Mouse (Mus musculus): ENCODE results near the gene Gpr183. TPM values are rescaled to one million over a fixed set of nuclear protein-coding genes. Genes with fewer than 3 reads are reported as not detected.
A peak's percentile ranks its signal among the peaks of the same experiment; 100 is the strongest.

Gpr183 gene
- total RNA-seq (2022) = 1 to 10 TPM in 3 of 4 experiments, under 1 TPM in 1; 0.87 to 1.7 (median 1.1) TPM

DNA sequence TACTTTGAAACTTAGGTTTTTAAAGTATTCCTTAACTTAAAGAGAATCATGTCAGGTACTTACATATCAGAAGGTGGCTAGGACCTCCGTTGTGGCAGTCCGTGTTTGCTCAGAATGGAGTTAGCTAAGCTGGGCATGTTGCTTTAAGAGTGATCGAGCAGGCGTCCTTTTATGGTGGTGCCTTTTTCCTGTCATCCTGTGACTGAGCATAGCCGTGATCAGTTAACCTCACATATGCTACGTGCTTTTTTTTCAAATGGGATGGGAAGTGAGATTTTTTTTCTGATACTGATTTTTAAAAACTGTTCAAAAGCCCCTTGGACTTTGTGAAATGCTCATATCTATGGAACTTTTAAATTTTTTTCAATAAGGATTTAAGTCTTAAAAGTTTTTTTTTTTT is at the start of gene Gpr183:
Gene Gpr183 (minus strand): TSS at position 206 of the 400 bp plus-strand sequence.
- DNase-seq (ENCODE audit: low spot score) = no peak

DNA sequence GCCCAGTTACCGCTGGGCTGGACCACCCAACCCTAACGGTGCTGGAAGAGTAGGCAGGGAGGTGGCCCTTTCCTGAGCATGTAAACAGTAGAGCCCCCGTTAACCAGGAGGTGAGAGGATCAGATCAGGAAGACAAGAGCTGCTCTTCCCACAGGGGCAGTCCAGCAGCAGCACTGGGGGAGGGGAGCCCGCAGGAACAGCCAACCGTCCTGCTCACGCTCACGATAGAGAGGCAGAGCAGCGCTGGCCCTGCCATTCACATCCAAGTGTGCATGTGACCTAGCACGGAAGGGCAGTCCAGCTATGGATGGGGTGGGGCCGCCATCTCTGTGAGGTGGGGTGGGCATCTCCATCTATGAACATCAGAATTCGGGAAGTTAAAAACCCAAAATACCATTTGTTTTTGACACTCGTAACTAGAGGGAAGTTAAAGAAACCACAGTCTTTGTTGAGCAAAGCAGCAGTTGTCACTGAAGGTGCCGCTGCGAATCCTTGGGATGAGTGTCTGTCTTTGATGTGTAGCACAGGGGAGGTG is 48.5 kb upstream of the Gpr183 start:
- peak; percentile 44 for DNase-seq (ENCODE audit: low spot score)

DNA sequence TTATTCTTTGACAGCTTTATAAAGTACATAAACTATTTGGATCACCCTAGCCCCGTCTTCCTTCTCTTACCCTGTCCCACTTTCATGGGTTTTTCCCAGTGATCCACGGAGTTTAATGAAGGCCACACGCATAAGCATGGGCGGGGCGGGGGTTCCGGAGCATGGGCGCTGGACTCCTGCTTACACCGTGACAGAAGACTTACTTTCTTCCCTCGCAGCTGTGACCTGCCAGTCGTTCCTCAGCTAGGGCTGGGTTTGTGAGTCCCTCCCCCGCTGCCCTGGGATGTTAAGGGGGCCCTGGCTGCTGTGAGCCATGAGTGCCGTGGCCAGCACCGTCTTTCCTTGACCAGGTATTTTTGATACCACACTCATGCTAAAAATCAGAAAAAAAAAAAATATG is 47.8 kb upstream of the Gpr183 start:
- DNase-seq (ENCODE audit: low spot score) = no peak

DNA sequence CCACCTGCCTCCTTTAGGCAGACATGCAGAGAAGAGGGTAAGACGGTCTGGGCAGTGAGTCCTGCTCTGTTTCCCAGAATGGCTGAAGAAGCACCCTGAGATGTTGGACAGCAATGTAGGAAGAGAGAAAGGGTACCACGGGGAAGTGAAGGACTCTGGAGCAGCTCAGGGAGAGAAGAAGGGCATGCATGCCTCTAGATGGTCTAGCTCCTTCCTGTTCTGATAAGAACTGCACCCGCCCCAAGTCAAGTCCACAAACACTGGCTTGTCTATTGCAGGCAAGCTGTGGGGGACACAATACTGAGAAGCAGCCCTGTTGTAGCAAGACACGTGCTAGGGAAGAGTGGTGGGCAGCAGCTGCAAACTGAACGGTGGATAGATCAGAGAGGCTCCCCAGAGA is 47.2 kb upstream of the Gpr183 start:
- DNase-seq (ENCODE audit: low spot score) = no peak

DNA sequence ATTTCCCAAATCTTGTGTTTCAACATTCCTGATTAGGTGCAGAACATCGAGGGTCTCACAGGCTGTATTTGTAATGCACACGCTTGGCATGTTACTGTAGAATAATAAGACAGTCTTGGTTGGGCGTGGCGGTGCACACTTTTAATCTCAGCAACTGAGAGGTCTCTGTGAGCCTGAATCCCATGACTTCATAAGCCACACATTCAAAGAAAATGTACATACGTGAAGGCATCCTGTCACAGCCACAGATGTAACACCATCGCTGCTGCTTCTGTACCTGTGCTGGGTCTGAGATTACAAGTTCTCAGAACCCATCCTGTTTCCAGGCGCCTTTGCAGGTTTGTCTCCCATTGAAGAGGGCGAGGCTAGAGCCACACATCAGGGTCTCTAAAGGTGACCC is 46.8 kb upstream of the Gpr183 start:
- DNase-seq (ENCODE audit: low spot score) = no peak

DNA sequence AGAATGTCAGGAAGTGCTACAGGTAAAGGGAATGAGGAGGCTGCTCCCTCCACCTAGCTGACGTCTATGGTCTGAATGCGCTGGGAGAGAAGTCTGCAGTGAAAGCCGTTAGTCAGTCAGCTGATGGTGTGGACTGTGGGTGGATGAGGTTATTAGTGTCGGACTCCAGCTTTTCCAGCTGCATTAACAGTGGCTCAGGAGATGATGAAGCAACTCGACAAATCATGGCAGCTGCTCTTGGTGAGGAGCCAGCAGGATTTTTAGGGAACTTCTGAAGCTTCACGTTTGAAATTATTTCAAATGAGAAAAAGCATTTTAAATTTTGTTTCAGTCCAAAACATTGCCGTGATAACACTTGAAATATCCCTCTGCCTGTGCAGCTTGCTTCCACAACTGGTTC is 45.3 kb upstream of the Gpr183 start:
- peak; percentile 52 for DNase-seq (ENCODE audit: low spot score)

DNA sequence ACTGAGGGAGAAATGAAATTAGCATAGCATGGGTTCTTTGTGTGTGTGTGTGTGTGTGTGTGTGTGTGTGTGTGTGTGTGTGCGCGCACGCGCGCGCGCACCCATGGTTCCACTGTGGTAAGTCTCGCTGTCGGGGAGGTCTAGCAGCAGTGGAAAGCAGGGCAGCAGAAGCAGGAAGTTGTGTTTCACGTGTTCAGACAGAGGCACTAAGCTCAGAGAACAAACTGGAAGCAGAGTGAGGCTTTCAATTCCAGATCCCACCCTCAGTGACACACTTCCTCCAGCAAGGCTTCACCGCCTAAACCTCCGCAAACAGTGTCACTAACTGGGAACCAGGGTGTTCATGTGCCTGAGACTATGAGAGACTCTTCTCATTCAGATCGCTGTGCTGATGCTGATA is 44.5 kb upstream of the Gpr183 start:
- peak; percentile 24 for DNase-seq (ENCODE audit: low spot score)

DNA sequence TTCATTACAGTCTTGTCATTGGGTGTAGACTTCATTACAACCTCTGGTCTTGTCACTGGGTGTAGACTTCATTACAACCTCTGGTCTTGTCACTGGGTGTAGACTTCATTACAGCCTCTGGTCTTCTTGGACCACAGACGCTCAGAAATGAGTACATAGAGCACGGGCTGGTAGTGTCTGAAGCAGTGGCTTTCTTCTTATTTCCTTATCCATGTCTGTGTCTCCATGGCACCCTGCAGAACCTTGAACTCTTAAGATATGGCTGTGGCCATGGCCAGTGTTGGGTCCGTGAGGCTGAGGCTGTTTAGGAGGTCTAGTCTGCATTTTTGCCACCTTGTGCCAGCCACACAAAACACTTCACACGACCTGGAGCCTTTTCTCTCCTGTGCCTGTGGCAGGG is 43.3 kb upstream of the Gpr183 start:
- no peak for DNase-seq (ENCODE audit: low spot score)

DNA sequence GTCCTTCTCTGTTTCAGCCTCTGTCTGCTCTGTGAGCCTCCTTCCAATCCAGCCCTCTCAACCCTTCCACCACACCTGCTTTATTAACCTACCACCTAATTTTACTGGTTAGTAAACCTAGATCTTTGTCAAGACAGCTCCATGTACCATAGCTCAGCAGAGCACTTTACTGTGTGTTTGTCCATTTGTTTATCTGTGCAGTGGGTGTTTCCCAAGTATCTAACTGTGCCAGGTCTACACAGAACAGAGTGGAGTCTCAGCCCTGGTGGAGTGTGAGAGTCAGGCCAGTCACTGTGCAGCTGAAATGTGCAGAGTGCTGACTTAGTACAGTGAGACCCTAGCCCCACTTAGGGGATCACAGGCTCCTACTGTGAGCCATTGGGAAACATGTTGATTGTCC is 38.8 kb upstream of the Gpr183 start:
- no peak for DNase-seq (ENCODE audit: low spot score)

DNA sequence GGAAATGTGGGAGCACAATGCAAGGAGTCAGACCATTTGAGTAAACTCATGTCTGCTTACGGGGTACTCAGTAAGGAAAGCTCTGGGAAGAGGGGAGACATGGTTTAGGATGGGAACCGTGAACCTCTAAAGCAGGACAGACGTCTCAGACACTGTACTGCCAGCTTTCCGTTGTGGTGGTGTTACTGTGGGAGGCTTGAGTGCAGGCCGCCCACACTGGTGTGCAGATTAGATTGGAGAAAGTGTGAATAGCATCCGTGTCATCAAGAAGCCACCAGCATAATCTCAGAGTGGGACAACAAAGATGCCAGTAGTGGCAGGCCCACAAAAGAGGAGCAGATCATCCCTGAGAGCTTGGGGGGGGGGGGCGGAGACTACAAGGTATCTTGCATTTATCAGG is 37.2 kb upstream of the Gpr183 start:
- no peak for DNase-seq (ENCODE audit: low spot score)

DNA sequence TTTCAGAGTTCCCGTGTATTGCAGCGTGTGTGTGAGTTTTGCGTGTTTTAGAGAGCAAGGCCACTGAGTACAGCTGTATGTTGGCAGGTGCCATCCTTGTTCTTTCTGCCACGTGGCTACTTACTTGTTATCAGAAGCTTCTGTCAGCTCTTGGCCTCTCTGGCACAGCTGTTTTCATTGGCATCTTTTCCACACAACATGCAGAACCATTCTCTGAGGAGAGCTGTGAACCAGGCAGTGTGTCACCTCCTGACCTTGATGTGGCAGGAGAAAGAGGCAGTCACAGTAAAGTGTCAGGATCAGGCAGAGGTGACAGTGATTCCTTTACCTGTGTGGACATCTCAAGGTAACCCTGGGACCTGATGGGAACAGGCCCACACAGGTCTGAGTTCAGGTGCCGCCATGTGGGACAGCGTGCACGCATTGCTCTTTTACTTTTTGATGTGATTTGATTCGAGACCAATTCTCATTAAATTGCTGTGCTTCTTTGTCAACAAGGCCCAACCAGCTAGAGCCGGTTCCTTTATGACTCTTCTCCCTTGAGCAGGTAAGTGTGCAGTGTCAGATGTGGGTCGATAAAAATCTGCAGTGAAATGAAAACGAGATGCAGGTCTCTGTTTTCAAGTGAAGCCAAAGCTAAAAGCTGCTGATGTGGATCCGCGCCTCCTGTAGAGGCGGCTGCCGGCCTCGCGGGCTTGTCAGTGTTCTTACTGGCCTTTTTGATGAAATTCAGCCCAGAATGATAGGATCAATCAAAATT is 35.5 kb upstream of the Gpr183 start:
- DNase-seq (ENCODE audit: low spot score) = no peak

DNA sequence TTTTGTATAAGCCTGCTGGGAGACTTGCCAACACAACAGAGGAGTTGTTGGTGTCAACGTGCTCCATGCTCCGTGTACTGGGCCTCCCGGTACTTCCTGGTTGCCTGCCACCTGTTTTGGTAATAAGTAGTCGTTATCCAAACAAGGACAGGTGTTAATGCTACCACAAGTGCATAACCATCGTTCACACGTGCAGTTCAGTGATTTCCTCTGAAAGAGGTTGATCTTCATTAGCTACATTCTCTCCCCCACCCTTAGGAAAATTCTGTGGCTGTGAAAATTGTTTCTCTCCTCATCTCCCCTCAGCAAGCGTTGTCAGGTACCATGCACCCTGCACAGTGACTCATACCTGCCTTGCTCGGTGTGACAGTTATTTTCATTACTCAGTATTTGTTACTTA is 34.5 kb upstream of the Gpr183 start:
- no peak for DNase-seq (ENCODE audit: low spot score)

DNA sequence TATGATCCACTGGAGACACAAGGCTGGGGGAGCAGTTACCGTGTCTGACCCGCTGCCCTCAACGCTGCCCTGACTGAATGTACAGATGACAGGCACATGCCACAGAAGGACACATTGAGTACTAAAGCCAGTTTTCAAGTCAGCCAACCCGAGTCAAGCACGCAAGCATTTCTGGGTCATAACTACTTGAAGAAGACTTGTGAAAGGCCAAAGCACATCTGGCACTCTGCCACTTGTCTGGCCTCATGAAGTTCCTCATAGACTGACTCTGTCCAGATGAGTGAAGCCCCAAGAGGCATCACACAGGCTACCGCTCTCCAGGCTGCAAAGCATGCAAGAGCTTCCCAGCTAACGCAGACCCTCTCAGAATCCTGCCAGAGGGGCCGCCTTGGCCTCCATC is 31.8 kb upstream of the Gpr183 start:
- peak; percentile 78 for DNase-seq (ENCODE audit: low spot score)

DNA sequence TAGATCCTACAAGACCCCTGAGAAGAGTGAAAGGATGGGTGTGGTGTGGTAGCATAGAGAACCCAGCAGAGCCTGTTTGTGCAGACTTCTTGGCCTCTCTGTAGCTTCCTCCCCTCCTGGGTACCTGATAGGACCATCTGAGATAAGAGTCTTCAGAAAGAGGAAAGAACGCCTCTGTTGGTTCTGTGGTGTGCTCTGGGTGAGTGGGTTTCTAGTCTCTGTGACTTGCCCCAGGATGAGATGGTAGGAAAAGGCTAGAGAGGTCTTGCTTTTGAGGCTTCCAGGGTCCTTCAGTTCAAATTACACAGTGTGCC is 30.5 kb upstream of the Gpr183 start:
- DNase-seq (ENCODE audit: low spot score) = no peak

DNA sequence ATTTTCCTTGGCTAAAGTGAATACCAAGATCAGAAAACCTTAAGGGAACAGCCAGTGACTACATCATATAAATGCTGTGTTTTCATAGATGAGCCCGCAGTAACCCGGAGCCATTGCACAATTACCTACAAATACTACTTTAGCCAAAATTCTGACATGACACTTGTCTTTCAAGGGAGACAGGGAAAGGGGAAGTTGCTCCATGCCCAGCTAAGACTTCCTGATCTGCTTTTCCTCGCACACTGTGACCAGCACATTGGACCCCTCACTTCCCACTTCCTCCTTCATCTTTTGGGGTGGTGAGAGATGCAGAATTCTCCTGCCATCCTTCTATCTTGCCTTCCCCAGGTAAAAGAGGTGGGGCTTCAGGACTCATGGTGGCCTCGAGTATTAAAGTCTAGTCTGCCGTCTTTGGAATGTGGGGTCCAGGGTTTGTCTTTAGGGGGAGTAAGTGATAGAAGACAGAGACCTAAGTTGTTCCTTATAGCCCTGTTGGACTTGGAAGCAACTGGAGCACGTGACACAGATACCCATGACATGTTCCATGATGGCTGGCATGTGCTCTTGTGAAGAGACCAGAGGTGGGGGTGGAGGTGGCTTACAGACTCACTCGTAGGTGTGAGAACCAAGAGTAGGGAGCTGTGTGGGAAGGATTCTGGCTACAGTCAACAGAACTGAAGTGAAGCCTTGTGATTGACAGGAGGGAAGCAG is 30.0 kb upstream of the Gpr183 start:
- DNase-seq (ENCODE audit: low spot score) = no peak

DNA sequence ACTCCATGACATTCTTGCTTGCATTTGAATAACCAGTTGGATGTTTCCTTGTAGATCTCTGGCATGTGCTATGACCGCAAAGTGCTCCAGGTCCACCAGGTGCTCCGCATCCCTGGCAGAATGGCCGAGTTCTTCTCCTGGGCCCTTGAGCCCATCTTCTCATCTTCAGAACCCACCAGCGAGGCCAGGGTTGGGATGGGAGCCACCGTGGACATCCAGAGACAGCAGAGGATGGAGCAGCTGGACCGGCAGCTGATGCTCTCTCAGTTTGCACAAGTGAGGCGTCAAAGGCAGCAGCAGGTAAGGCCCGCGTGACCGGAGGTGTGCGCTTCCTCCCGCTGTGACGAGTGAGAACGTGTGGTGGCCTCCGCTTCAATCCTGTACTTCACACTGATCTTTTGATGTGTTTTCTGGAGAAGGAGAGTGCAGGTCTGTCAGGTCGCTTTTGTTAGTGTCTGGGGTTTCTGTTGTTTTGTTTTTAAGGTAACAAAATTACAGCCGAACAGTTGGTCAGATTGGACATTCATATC is 29.2 kb upstream of the Gpr183 start:
- DNase-seq (ENCODE audit: low spot score) = no peak

DNA sequence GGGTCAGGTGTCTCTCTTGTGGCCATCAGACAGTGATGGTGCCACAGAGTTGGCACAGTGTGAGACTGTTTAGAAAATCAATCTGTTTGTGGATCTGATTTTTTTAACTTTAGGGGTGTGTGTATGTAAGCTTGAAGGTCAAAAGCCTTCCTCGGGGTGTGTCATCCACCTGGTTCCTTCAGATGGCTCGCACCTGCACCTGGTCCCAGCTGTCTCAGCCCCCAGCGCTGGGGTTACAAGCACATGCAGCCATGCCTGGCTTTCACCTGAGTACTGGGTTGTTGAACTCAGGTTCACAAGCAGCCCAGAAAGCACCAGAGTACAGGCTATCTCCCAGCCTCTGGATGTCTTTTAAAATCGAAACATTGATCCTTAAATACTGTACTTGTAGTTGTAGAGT is 28.6 kb upstream of the Gpr183 start:
- DNase-seq (ENCODE audit: low spot score) = no peak

DNA sequence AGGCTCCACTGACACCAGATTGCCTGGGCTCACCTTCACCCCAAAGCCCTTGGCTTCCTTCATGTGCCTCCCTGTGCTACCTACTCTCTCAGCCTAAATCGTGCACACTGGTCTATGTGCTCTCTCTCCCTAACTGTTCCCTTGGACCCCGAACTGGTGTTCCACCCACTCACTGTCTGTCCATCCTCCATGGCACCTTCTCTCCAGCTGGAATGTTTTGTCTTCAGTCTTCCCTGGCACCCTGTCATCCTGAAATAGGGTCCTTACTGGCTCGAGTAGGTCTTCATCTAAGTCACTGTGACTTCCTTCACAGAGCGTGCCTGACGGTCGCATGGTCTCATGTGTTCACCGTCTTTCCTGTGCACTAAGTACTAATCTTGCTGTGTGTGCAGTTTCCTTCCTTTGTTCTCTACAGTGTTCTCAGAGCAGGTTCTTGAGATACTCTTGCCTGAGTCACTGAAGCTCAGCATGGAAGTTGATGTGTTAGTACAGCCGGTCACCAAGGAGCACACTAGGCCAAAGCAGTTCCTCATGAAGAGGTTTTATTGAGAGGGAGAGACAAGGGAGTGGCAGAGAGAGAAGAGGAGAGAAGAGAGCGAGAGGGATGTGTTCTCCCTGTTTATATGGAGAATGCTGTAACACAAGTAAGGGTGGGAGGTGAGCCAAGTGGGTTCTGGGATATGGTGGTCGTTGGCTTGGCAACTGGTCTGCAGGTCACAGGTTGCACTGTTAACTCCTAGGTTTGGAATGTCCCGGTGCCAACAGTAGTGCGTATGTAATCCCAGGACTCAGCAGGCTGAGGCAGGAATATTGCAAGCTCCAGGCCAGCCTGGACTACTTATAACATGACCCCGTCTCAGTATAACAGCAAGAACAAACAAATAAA is 27.6 kb upstream of the Gpr183 start:
- no peak for DNase-seq (ENCODE audit: low spot score)

DNA sequence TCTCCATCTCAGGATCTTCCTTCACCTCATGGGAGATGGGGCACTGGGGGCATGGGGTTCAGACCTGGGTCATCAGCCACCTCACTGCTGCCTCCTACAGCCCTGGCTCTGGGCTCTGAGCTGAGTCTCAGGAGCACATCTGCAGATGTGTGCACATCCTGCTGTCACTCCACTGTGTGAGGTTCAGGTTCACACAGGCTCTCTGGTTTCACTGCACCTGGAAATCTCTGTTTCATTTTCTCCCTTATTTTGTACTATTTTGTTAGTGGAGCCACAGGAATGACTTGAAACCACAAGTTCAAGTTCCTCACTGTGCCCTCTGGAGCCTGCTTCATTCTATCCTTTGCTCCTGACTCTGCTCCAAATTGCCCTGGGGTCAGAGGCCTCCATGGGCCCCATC is 26.9 kb upstream of the Gpr183 start:
- DNase-seq (ENCODE audit: low spot score) = no peak

DNA sequence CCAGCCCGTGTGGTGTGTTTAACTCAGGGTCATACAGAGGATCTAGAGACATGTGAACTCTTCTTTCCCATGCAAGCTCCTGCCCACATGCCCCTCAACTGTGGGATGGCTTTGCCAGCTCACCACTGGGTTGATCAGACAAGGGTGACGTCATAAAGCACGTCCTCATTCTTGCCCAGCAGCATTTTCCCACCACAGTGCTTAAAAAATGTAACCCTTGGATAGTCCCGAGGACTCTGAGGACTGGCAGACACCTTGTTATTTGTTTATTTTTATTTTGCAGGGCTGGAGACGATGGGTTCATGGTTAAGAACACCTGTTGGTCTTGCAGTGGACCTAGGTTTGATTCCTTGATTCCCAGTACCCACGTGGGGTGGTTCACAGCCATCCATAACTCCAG is 25.9 kb upstream of the Gpr183 start:
- DNase-seq (ENCODE audit: low spot score) = no peak

DNA sequence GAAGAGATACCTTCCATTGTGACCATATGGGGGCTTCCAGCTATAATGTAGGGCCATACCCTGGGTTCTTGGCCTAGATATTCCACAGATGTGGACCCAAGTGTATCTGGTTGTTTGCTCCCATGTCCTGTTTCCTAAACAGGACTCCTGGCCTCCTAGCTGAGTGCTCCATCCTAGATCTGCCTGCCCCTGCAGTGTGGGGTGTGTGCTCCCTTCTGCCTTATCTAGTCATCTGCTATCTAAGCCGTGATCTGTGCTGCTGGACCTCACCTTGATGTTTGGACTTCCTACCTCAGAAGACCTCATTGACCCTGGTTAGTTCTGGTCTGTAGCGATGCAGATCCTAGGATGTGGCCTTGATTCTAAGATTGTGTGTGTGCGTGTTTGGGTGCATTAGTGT is 24.9 kb upstream of the Gpr183 start:
- DNase-seq (ENCODE audit: low spot score) = no peak

DNA sequence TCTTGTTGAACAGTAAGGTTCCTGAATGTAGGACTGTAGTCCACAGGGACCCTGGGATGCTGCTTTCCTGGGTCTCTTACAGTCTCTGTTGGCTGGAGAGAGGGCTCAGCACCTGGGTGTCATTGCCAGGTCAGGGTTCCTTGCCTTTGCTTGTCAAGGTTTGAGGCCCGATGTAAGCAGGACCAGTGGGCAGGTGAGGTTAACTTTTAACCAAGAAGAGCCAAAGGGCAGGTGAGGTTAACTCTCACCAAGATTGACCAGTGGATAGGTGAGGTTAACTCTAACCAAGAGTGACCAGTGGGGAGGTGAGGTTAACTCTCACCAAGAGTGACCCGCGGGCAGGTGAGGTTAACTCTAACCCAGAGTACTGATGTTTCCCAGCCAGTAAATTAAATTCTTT is 24.3 kb upstream of the Gpr183 start:
- DNase-seq (ENCODE audit: low spot score) = no peak

Measured in heart, adult 8-10 months (tissue).